Comparison of ENCODE assay signal across 8 mouse cellular contexts in the genomic region with DNA sequence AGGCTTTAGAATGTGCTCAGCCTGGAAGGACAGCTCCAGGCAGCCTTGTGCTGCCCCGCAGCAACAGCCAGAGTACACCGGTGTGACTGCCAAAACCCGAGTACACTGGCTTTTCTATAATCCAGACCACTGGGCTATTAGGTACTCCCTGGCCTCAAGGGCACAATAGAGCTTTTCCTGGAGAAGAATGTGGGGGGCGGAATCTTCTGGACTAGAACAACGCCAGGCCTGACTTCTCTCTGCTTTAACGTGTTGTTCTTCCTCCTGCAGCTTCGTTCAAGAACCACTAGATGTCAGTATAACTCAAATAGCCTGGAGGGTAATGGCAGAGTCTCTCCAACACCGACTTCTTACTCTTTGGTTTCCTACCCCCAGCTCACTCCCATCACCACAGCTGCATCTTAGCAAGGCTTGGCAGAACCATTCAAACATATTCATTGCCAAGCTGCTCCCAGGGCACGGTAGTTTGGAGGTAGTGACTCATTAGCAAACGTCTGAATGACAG.
A peak's percentile ranks its signal among the peaks of the same experiment; 100 is the strongest.
DNase-seq lines count a peak whose midpoint lies in the region; ATAC-seq and TF ChIP-seq lines count a peak whose summit lies in the region.

No protein-coding gene starts in this region.

- ATAC-seq in CD4-positive, CD25-positive, alpha-beta regulatory T cell, adult 4 months: peak; percentile 69
- ATAC-seq in embryonic facial prominence, embryonic 15.5 days (ENCODE audit: insufficient number of reproducible peaks, low FRiP score, low TSS enrichment, low read depth): peak; percentile 75
- peak; percentile 79 for ATAC-seq in heart, embryonic 12.5 days (ENCODE audit: insufficient number of reproducible peaks, low FRiP score)
- ATAC-seq in liver, embryonic 12.5 days: peak; percentile 47; the same call in 1 of the 2 replicates

- no peaks in the 10 kb centered on the region for H3K27me3 ChIP-seq in embryonic facial prominence, embryonic 15.5 days
- no peaks in the 10 kb centered on the region for H3K27me3 ChIP-seq in heart, embryonic 12.5 days (replicated peaks)
- 0 out of 2 replicates have a peak, but pooled peaks cover 4% of the 10 kb centered on the region for H3K27me3 ChIP-seq in liver, embryonic 12.5 days (replicated peaks)
- H3K27me3 ChIP-seq in myocyte (ENCODE audit: control insufficient read depth, insufficient read depth, insufficient read length): no peaks in the 10 kb centered on the region

- TF ChIP-seq CTCF in bone marrow, adult 2 months (IDR thresholded peaks at IDR 0.05; ENCODE audit: control insufficient read depth, insufficient read depth, low read length): peak; percentile 53

- H3K79me2 ChIP-seq in myocyte (ENCODE audit: control insufficient read depth, insufficient read depth): no peaks in the 10 kb centered on the region

- TF ChIP-seq POLR2A in bone marrow, adult 2 months (IDR thresholded peaks at IDR 0.05; ENCODE audit: borderline replicate concordance, control insufficient read depth, low read depth, low read length): no peak
- TF ChIP-seq POLR2A in myocyte (IDR thresholded peaks at IDR 0.05; ENCODE audit: insufficient read length, low read depth): no peak

- no peak overlapping the region for H3K9ac ChIP-seq in embryonic facial prominence, embryonic 15.5 days
- 0 out of 2 replicates have a peak overlapping the region, but pooled peaks have one; percentile 1 for H3K9ac ChIP-seq in heart, embryonic 12.5 days
- H3K9ac ChIP-seq in liver, embryonic 12.5 days: no peak overlapping the region

- no peaks in the 10 kb centered on the region for H3K9me3 ChIP-seq in embryonic facial prominence, embryonic 15.5 days (replicated peaks)
- H3K9me3 ChIP-seq in heart, embryonic 12.5 days (replicated peaks): no peaks in the 10 kb centered on the region
- no peaks in the 10 kb centered on the region for H3K9me3 ChIP-seq in liver, embryonic 12.5 days (replicated peaks)

- peak; percentile 67 for DNase-seq in kidney, adult 9 months
- DNase-seq in thymus, postnatal 14 days: peak; percentile 5

- no peak overlapping the region for H3K27ac ChIP-seq in bone marrow, adult 2 months (ENCODE audit: control insufficient read depth, insufficient read depth, low read depth, low read length, poor library complexity)
- H3K27ac ChIP-seq in embryonic facial prominence, embryonic 15.5 days (replicated peaks): no peak overlapping the region
- H3K27ac ChIP-seq in heart, embryonic 12.5 days (ENCODE audit: poor library complexity, severe bottlenecking): 0 out of 2 replicates have a peak overlapping the region, but pooled peaks have one; percentile 17
- H3K27ac ChIP-seq in liver, embryonic 12.5 days: no peak overlapping the region

- no peak overlapping the region for H3K4me3 ChIP-seq in bone marrow, adult 2 months (replicated peaks; ENCODE audit: control insufficient read depth, low read depth, low read length)
- H3K4me3 ChIP-seq in embryonic facial prominence, embryonic 15.5 days (replicated peaks): no peak overlapping the region
- H3K4me3 ChIP-seq in heart, embryonic 12.5 days: peak overlapping the region; percentile 21; the same call in 1 of the 2 replicates
- H3K4me3 ChIP-seq in liver, embryonic 12.5 days: no peak overlapping the region
- H3K4me3 ChIP-seq in myocyte: no peak overlapping the region

- peak overlapping the region; percentile 29; the same call in 1 of the 2 replicates for H3K4me2 ChIP-seq in embryonic facial prominence, embryonic 15.5 days (replicated peaks)
- peak overlapping the region; percentile 53 for H3K4me2 ChIP-seq in heart, embryonic 12.5 days
- H3K4me2 ChIP-seq in liver, embryonic 12.5 days: no peak overlapping the region
- H3K4me2 ChIP-seq in myocyte (ENCODE audit: low read depth): peak overlapping the region; percentile 70

- H3K36me3 ChIP-seq in embryonic facial prominence, embryonic 15.5 days: no peaks in the 10 kb centered on the region
- no peaks in the 10 kb centered on the region for H3K36me3 ChIP-seq in heart, embryonic 12.5 days
- no peaks in the 10 kb centered on the region for H3K36me3 ChIP-seq in liver, embryonic 12.5 days
- H3K36me3 ChIP-seq in myocyte (ENCODE audit: control insufficient read depth, insufficient read depth): no peaks in the 10 kb centered on the region

- H3ac ChIP-seq in myocyte (ENCODE audit: control insufficient read depth, insufficient read length): no peak overlapping the region

- 23% methylated on average over 10 of the region's 10 CpGs for WGBS in bone marrow, adult 2 months
- WGBS in embryonic facial prominence, embryonic 15.5 days: 8% methylated on average over 10 of the region's 10 CpGs
- 13% methylated on average over 10 of the region's 10 CpGs for WGBS in heart, embryonic 12.5 days
- WGBS in liver, embryonic 12.5 days (ENCODE audit: insufficient replicate concordance): 19% methylated on average over 10 of the region's 10 CpGs

- H3K4me1 ChIP-seq in bone marrow, adult 2 months (ENCODE audit: control insufficient read depth, insufficient read depth, low read length): no peaks in the 10 kb centered on the region
- peaks cover 9% of the 10 kb centered on the region; the same call in 1 of the 2 replicates for H3K4me1 ChIP-seq in embryonic facial prominence, embryonic 15.5 days
- peaks cover 29% of the 10 kb centered on the region for H3K4me1 ChIP-seq in heart, embryonic 12.5 days (replicated peaks)
- peaks cover 4% of the 10 kb centered on the region; the same call in 1 of the 2 replicates for H3K4me1 ChIP-seq in liver, embryonic 12.5 days

TF ChIP-seq in myocyte, 11 proteins besides CTCF, POLR2A, EP300 and RAD21:
- TF ChIP-seq MYOD1 (IDR thresholded peaks at IDR 0.05; ENCODE audit: control insufficient read depth in 1 of 3, insufficient read length in 2 of 3, low read depth in 2 of 3) (no peak), POLR2AphosphoS2 (IDR thresholded peaks at IDR 0.05; ENCODE audit: insufficient read length, low read depth) (no peak), MAX (IDR thresholded peaks at IDR 0.05; ENCODE audit: low read depth) (no peak), CEBPB (IDR thresholded peaks at IDR 0.05; ENCODE audit: insufficient read depth, poor library complexity, severe bottlenecking) (no peak), REST (IDR thresholded peaks at IDR 0.05; ENCODE audit: insufficient read depth, insufficient read length) (no peak), TCF12 (IDR thresholded peaks at IDR 0.05; ENCODE audit: insufficient read depth, poor library complexity, severe bottlenecking) (no peak), E2F4 (IDR thresholded peaks at IDR 0.05; ENCODE audit: insufficient read depth) (no peak), TCF3 (IDR thresholded peaks at IDR 0.05; ENCODE audit: insufficient read length, low read depth) (no peak), SRF (IDR thresholded peaks at IDR 0.05; ENCODE audit: control insufficient read depth, insufficient read length, low read depth) (no peak), MYOG (IDR thresholded peaks at IDR 0.05; ENCODE audit: control insufficient read depth in 1 of 3, insufficient read depth in 1 of 3, insufficient read length in 2 of 3, low read depth in 2 of 3) (no peak), USF1 (IDR thresholded peaks at IDR 0.05; ENCODE audit: low read depth) (no peak)
